In the genomic region with DNA sequence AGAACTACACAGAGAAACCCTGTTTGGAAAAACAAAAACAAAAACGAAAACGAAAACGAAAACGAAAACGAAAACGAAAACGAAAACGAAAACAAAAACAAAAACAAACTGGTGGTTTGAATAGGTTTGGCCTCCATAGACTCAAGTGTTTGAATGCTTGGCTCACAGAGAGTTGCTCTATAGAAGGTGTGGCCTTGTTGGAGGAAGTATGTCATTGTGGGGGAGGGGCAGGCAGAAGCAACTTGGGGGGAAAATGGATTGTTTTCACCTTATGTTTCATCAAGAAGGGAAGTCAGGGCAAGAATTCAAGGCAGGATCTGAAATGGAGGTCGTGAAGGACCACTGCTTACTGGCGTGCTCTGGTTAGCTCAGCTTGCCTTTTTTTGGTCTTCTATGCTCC, we compare ENCODE assay signal across 16 mouse cellular contexts.
"Had no signal": no experiment of that assay in that cellular context is flagged by ENCODE, and none has a peak within 500 bp of the region (broad histone marks: within the 10 kb centered on the region; RNA-seq: fewer than 3 reads in every experiment).

No protein-coding gene starts in this region.

- DNase-seq: retina, postnatal 1 day; right cerebral cortex, adult 18-20 months; right cerebral cortex, postnatal 14 days; right cerebral cortex, postnatal 25 days; right cerebral cortex, postnatal 4 days; spleen, adult 18-20 months; thymus, adult 18-20 months; thymus, postnatal 14 days; thymus, postnatal 25 days; thymus, postnatal 36 days; thymus, postnatal 4 days had no signal

- H3K4me3 ChIP-seq: neural tube, embryonic 12.5 days; neural tube, embryonic 13.5 days; neural tube, embryonic 15.5 days; stomach, embryonic 15.5 days had no signal

- H3K4me2 ChIP-seq: neural tube, embryonic 12.5 days; neural tube, embryonic 13.5 days; neural tube, embryonic 15.5 days; stomach, embryonic 15.5 days had no signal

- H3K36me3 ChIP-seq: neural tube, embryonic 12.5 days; neural tube, embryonic 13.5 days; neural tube, embryonic 15.5 days; stomach, embryonic 15.5 days had no signal

- H3K27ac ChIP-seq: neural tube, embryonic 12.5 days; neural tube, embryonic 13.5 days; neural tube, embryonic 15.5 days; stomach, embryonic 15.5 days; stomach, postnatal 0 days had no signal

- H3K4me1 ChIP-seq: neural tube, embryonic 12.5 days; neural tube, embryonic 13.5 days; neural tube, embryonic 15.5 days had no signal

- H3K9ac ChIP-seq: neural tube, embryonic 12.5 days; neural tube, embryonic 13.5 days; neural tube, embryonic 15.5 days; stomach, embryonic 15.5 days had no signal

- H3K9me3 ChIP-seq: neural tube, embryonic 12.5 days; neural tube, embryonic 13.5 days; neural tube, embryonic 15.5 days; stomach, embryonic 15.5 days had no signal

- H3K27me3 ChIP-seq: neural tube, embryonic 12.5 days; neural tube, embryonic 13.5 days; neural tube, embryonic 15.5 days; stomach, embryonic 15.5 days had no signal
